Mouse (Mus musculus): Measurements from ENCODE around the gene Gpr26. TPM values are rescaled to one million over a fixed set of nuclear protein-coding genes. Genes with fewer than 3 reads are reported as not detected.

The Gpr26 gene
- not detected in 2 replicates for polyA plus RNA-seq (2015; fragmentation: Nextera tagmentation; extraction: Ambion mirVana)

- H3K27me3 ChIP-seq (ENCODE audit: insufficient read depth, low read length), result peaks cover 33% of the 10 kb centered on the region
- H3K9ac ChIP-seq (ENCODE audit: low read depth, low read length), result no peak within 1 kb of the TSS
- no peak for ATAC-seq (replicated peaks; ENCODE audit: low FRiP score, low read depth)
- no peak within 1 kb of the TSS for H3K27ac ChIP-seq
- no peak within 1 kb of the TSS for H3K4me2 ChIP-seq (ENCODE audit: low read length)
- H3K36me3 ChIP-seq (ENCODE audit: insufficient read depth, low read length), result no peaks in the 10 kb centered on the region
- TF ChIP-seq CTCF (IDR thresholded peaks at IDR 0.05; ENCODE audit: low read depth), result no peak
- WGBS, result 4% methylated on average over 27 of the region's 32 CpGs
- no peak within 1 kb of the TSS for H3K4me3 ChIP-seq (replicated peaks; ENCODE audit: low read depth, low read length)
- no peaks in the 10 kb centered on the region for H3K9me3 ChIP-seq (replicated peaks; ENCODE audit: low read length)
- no peaks in the 10 kb centered on the region for H3K4me1 ChIP-seq (replicated peaks; ENCODE audit: insufficient read depth, low read length)
- no peak for DNase-seq (ENCODE audit: low spot score)
These were observed at the start of gene Gpr26 for GRCm38 (mm10) chr7:131966023-131966915. Gene Gpr26, plus strand, starts transcription at chr7:131966460.

- H3K4me3 ChIP-seq (replicated peaks; ENCODE audit: low read depth, low read length), result no peak overlapping the region
- H3K9me3 ChIP-seq (replicated peaks; ENCODE audit: low read length), result no peaks in the 10 kb centered on the region
- no peaks in the 10 kb centered on the region for H3K36me3 ChIP-seq (ENCODE audit: insufficient read depth, low read length)
- peak; percentile 32 for DNase-seq (ENCODE audit: low spot score)
- WGBS, result 52% methylated on average over 7 of the region's 7 CpGs
- no peak for TF ChIP-seq CTCF (IDR thresholded peaks at IDR 0.05; ENCODE audit: low read depth)
- no peaks in the 10 kb centered on the region for H3K4me1 ChIP-seq (replicated peaks; ENCODE audit: insufficient read depth, low read length)
- H3K27ac ChIP-seq, result no peak overlapping the region
- H3K27me3 ChIP-seq (ENCODE audit: insufficient read depth, low read length), result no peaks in the 10 kb centered on the region
- no peak overlapping the region for H3K4me2 ChIP-seq (ENCODE audit: low read length)
- no peak for ATAC-seq (replicated peaks; ENCODE audit: low FRiP score, low read depth)
- H3K9ac ChIP-seq (ENCODE audit: low read depth, low read length), result no peak overlapping the region
These were observed 48.9 kb upstream of the Gpr26 start for GRCm38 (mm10) chr7:131917384-131917783.

- Histone ChIP-seq H3K4me2 (ENCODE audit: low read length) (no peak overlapping the region), H3K27me3 (ENCODE audit: insufficient read depth, low read length) (no peaks in the 10 kb centered on the region), H3K27ac (no peak overlapping the region), H3K9ac (ENCODE audit: low read depth, low read length) (no peak overlapping the region), H3K4me1 (replicated peaks; ENCODE audit: insufficient read depth, low read length) (no peaks in the 10 kb centered on the region), H3K36me3 (ENCODE audit: insufficient read depth, low read length) (no peaks in the 10 kb centered on the region), H3K4me3 (replicated peaks; ENCODE audit: low read depth, low read length) (no peak overlapping the region), H3K9me3 (replicated peaks; ENCODE audit: low read length) (no peaks in the 10 kb centered on the region)
- ATAC-seq (replicated peaks; ENCODE audit: low FRiP score, low read depth) (no peak), DNase-seq (ENCODE audit: low spot score) (peak; percentile 60)
- TF ChIP-seq CTCF (IDR thresholded peaks at IDR 0.05; ENCODE audit: low read depth), result no peak
- 21% methylated on average over 9 of the region's 9 CpGs for WGBS
These were observed 38.8 kb upstream of the Gpr26 start for GRCm38 (mm10) chr7:131927288-131928050.

- no peak for TF ChIP-seq CTCF (IDR thresholded peaks at IDR 0.05; ENCODE audit: low read depth)
- H3K4me1 ChIP-seq (replicated peaks; ENCODE audit: insufficient read depth, low read length), result no peaks in the 10 kb centered on the region
- no peak overlapping the region for H3K4me3 ChIP-seq (replicated peaks; ENCODE audit: low read depth, low read length)
- no peaks in the 10 kb centered on the region for H3K36me3 ChIP-seq (ENCODE audit: insufficient read depth, low read length)
- H3K9me3 ChIP-seq (replicated peaks; ENCODE audit: low read length), result no peaks in the 10 kb centered on the region
- no peak overlapping the region for H3K9ac ChIP-seq (ENCODE audit: low read depth, low read length)
- no peak overlapping the region for H3K27ac ChIP-seq
- ATAC-seq (replicated peaks; ENCODE audit: low FRiP score, low read depth), result no peak
- DNase-seq (ENCODE audit: low spot score), result no peak
- H3K27me3 ChIP-seq (ENCODE audit: insufficient read depth, low read length), result no peaks in the 10 kb centered on the region
- 54% methylated on average over 3 of the region's 3 CpGs for WGBS
- H3K4me2 ChIP-seq (ENCODE audit: low read length), result no peak overlapping the region
These were observed 28.6 kb upstream of the Gpr26 start for GRCm38 (mm10) chr7:131937611-131938010.

- TF ChIP-seq CTCF (IDR thresholded peaks at IDR 0.05; ENCODE audit: low read depth), result no peak
These were observed 15.1 kb upstream of the Gpr26 start for GRCm38 (mm10) chr7:131951131-131951530.

GRCm38 (mm10) chr7:131953402-131953801 is 12.9 kb upstream of the Gpr26 start:
- no peak overlapping the region for H3K4me2 ChIP-seq (ENCODE audit: low read length)
- H3K4me1 ChIP-seq (replicated peaks; ENCODE audit: insufficient read depth, low read length), result no peaks in the 10 kb centered on the region
- no peaks in the 10 kb centered on the region for H3K36me3 ChIP-seq (ENCODE audit: insufficient read depth, low read length)
- H3K9me3 ChIP-seq (replicated peaks; ENCODE audit: low read length), result no peaks in the 10 kb centered on the region
- H3K9ac ChIP-seq (ENCODE audit: low read depth, low read length), result no peak overlapping the region
- H3K27me3 ChIP-seq (ENCODE audit: insufficient read depth, low read length), result no peaks in the 10 kb centered on the region
- TF ChIP-seq CTCF (IDR thresholded peaks at IDR 0.05; ENCODE audit: low read depth), result no peak
- ATAC-seq (replicated peaks; ENCODE audit: low FRiP score, low read depth) (no peak), DNase-seq (ENCODE audit: low spot score) (no peak)
- no peak overlapping the region for H3K4me3 ChIP-seq (replicated peaks; ENCODE audit: low read depth, low read length)
- no peak overlapping the region for H3K27ac ChIP-seq
- WGBS, result 70% methylated on average over 3 of the region's 3 CpGs

More at GRCm38 (mm10) chr7:131951131-131951530, 15.1 kb upstream of the Gpr26 start:
- DNase-seq (ENCODE audit: low spot score), result no peak
- H3K4me2 ChIP-seq (ENCODE audit: low read length), result no peak overlapping the region
- H3K36me3 ChIP-seq (ENCODE audit: insufficient read depth, low read length), result no peaks in the 10 kb centered on the region
- no peak overlapping the region for H3K9ac ChIP-seq (ENCODE audit: low read depth, low read length)
- no peak for ATAC-seq (replicated peaks; ENCODE audit: low FRiP score, low read depth)
- no peak overlapping the region for H3K4me3 ChIP-seq (replicated peaks; ENCODE audit: low read depth, low read length)
- H3K27ac ChIP-seq, result no peak overlapping the region
- H3K9me3 ChIP-seq (replicated peaks; ENCODE audit: low read length), result no peaks in the 10 kb centered on the region
- H3K27me3 ChIP-seq (ENCODE audit: insufficient read depth, low read length), result no peaks in the 10 kb centered on the region
- WGBS, result 72% methylated on average over 5 of the region's 5 CpGs
- H3K4me1 ChIP-seq (replicated peaks; ENCODE audit: insufficient read depth, low read length), result no peaks in the 10 kb centered on the region

Measured in kidney, postnatal 0 days (tissue).